Mouse (Mus musculus): ENCODE data around the gene Npnt. TPM values are rescaled to one million over a fixed set of nuclear protein-coding genes. Genes with fewer than 3 reads are reported as not detected.

Npnt gene
- total RNA-seq, 2 experiments from 2014 or later, result 6.8 to 7.7 TPM

- no peak for DNase-seq
These were observed 57.6 kb downstream of the Npnt start for GRCm38 (mm10) chr3:132892481-132892880.

DNA sequence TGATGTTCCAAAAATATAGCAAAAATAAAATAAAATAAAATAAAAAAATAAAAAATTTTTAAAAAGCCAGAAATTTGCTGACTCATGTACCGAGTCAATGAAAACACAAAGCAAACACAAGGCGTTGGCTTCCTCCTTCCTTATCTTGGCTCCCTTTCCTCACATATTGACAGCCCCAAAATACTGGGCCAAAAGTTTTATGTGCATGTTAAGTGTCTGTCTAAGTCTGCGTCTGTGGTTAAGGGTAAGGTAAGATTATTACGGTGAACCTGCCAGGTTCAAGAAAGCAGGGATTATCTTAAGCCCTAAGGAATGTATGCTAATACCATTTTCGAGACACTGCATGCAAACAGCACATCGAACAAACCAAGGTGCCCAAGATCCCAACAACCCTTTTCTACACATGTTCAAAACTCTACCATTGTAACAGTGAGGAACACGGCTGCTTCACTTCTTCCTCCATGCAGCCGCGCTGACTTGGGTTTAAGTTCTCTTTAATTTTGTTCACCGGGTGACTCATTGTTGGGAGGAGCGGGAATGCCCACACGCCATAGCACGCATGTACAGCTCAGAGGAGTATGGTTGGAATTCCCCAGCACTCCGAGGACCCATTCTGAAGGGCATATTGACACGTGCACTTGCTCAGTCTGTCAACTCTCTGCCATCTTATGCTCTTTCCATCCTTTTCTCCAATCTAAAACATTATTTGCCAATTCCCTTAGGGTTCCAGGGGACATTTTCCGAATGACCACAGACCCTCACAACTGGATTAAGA is 62.8 kb downstream of the Npnt start:
- DNase-seq, result no peak

GRCm38 (mm10) chr3:132886419-132887050 is 63.6 kb downstream of the Npnt start:
- DNase-seq, result no peak

DNA sequence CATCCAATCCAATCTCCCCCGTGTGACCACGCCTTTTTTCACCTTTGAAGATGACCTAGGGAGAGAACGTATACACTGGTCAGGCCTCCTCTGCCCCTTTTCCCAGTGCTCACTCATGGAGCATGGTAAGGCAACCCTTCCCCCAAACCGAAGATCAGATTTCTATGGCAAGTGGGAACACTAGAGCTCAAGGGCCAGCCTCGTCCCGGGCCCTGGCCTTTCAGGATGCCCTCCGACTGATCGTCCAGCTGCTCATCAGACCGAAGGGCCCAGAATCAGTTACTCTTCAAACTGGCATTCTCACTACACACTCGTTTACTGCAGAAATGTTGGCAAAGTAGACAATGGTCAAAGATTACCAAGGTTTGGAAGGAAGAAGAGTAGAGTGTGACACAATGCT is 65.6 kb downstream of the Npnt start:
- no peak for DNase-seq

GRCm38 (mm10) chr3:132883256-132883655 is 66.8 kb downstream of the Npnt start:
- no peak for DNase-seq

GRCm38 (mm10) chr3:132880826-132881225 is 69.3 kb downstream of the Npnt start:
- DNase-seq, result no peak

DNA sequence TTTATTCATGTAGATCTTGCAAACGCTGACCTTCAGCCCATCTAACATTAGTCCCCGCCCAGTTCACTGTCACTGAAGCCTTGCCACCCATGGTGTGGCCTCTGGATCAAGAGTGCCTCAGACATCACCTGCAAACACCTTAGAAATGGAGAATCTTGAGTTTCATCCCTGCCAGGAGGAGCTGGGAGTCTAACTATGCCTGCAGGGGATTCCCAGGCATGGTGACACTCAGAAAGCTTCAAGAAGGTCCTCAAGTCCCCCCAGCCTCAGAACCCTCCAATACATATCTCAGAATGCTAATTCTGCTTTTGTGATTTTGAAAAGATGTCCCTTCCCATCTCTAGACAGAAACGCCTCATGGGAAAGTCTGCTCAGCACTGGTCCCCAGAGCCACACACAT is 69.7 kb downstream of the Npnt start:
- DNase-seq, result no peak

DNA sequence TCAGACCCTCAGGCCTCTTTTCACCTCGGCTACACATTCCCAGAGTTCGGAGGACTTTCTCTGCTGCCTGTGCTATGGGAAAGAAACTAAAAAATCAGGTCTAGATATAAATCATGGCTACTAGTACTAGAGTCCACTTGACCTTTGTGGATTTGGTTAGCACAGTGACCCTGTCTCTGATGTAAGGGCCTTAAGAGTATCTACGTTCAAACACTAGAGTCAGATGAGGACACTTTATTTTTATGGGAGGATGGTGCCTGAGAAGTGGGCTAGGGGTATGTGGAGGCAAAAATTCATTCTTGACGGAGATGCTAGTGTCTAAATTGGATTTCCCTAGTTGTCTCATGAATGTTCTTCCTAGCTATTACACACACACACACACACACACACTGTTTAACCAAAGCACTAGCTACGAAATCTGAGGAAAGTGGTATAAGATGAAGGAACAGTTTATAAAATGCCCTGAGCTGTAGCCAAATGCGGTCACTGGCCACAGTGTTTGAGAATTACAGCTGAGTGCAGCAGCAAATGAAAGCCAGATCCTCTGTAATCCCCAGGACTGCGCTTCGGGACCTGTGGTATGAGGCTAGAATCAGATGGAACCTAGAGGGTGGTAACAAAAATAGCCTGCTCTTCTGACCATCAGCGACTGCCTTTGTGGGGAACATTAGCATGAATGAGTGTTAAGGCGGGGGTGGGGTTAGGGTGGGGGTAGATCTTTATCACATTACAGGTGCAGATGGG is 73.0 kb downstream of the Npnt start:
- DNase-seq, result no peak

DNA sequence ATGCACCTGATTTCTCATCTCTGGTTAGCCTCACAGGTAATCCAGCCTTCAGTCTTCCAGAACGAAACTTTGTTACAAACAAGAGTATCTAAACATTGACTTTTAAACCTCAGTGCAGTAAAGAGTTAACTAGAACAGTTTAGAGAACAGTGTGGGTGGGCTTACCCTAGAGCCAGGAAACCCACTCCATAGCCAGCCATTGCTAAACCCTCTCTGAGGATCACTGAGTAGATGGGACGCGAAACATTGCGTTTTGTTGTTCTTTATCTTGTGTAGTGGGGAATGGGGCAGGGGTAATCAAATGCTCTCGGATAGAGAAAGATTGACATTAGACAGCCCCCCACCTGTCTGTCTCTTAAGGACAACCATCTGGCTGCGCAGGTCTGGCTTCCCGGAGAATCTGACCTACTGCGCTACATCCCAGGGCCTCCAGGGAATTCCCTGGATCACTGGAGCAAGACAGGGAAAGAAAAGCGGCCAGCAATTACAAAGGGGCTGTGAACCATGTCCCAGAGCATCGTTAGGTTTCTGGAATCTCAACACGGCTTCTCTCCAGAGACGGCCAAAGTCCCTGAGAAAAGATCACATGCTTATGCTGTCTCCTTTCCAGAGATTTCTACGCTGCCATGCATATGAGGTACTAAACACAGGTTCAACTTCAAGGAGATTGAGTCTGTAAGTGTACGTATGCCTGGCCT is 73.9 kb downstream of the Npnt start:
- no peak for DNase-seq

- no peak for DNase-seq
These were observed 76.8 kb downstream of the Npnt start for GRCm38 (mm10) chr3:132873251-132873650.

- DNase-seq, result peak; percentile 11
These were observed 78.7 kb downstream of the Npnt start for GRCm38 (mm10) chr3:132871318-132871904.

DNA sequence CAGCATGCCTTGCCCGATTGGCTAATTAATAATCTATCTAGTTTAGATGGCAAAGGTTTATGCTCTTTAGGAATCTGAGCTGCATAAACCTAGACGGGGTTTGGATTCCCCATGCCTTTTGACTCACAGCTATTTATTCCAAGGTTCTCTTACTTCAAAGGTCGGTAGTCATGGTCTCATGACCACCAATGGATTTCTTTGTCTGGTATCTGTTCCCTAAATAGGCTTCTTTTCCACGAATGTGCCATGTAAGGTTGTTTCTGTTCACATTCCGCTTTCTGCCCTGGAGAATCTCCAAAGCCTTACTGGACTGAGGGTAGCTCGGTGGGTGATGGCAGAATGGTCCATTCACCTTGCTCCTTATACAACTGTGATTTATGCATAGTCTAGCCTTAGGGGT is 80.0 kb downstream of the Npnt start:
- no peak for DNase-seq

GRCm38 (mm10) chr3:132868838-132869237 is 81.3 kb downstream of the Npnt start:
- no peak for DNase-seq

GRCm38 (mm10) chr3:132866984-132867383 is 83.1 kb downstream of the Npnt start:
- no peak for DNase-seq

GRCm38 (mm10) chr3:132865596-132865995 is 84.5 kb downstream of the Npnt start:
- no peak for DNase-seq

DNA sequence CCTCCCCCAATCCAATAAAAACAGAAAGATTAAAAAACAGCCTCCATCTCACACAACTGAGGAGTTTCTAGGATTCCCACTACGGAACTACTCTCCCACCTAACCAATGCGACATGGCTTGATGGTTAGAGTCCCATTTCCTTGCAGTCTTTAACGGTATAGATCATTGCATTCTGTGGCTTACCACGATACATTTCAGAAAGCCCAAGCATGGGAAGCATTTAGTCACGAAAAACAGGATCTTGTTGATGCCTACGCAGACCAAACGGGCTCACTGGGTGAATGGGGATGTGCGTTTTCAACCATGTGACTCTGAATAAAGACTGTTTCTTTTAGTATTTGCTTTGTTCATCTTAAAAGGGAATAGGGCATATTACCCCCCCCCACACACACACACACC is 85.1 kb downstream of the Npnt start:
- no peak for DNase-seq

- DNase-seq, result no peak
These were observed 85.7 kb downstream of the Npnt start for GRCm38 (mm10) chr3:132864329-132864919.

DNA sequence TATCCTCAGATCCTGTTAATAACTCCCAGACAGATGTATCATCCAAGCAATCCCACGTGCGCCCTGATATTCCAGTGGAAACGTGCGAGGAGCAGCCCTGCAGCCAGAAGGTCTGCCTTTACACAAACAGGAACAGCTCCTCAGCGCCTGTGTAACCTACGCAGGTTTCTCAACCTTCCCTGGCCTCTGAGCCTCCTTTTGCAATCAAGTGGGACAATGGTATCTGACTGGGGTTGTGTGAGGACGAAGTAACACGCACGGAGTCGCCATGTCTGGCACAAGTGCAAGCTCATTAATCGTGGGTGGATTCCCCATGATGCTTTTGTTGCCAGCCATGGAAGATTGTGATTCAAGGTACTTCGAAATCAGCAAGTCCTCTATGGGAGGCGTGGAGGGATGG is 86.2 kb downstream of the Npnt start:
- DNase-seq, result no peak

DNA sequence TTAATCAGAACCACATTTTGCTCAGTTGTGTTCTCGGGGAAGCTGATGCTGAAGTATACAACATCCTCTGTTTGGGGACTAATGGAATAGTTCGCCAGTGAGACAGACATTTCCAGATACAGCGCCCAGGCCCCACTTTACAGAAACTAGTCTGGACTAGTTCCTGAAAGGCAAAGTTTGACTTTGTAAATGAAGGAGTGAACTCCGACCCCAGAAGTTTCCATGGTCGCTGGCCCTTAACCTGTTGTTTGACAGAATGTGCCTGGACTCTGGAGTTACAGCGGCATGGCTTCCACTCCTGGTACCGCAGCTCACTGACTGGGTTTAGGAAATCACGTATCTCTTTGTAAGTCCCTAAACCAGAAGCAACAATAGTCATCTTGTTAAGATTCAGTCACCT is 89.3 kb downstream of the Npnt start:
- DNase-seq, result no peak

DNA sequence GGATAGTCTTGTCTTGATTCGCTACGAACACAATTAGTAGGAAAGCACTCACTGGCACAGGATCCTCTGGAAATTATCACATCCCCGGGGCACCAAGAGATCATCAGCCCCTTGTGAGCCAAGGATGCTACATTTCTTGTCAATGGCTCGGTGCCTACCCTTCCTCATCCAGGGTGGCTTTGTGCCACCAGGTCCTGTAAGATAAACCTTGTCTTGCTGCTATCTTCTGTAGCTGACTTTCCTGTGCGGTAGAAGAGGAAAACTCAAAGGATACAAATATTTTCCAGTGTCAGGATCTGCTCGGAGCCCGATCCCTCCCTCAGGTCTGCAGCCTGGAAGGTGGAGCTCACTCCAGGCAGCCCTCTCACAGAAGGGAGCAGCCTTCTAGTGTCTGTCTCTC is 90.5 kb downstream of the Npnt start:
- DNase-seq, result no peak

DNA sequence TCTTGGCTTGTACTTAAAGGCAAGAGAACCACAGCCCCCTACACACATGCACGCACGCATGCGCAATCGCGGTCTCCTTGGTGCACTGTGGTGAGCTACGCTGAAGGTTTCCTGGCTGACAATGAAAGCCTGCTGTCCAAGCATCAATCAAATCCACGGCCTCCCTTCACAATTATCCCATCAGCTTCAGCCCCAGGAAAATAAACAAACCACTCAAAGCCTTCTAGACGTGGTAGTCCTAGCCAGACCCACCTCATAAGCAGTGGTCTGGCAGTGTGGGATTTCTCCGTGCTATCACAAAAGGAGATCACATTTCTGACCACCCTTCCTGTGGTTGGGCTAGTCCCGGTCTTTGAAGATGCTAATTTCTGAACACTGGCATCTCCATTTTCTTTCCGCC is 91.2 kb downstream of the Npnt start:
- DNase-seq, result no peak

DNA sequence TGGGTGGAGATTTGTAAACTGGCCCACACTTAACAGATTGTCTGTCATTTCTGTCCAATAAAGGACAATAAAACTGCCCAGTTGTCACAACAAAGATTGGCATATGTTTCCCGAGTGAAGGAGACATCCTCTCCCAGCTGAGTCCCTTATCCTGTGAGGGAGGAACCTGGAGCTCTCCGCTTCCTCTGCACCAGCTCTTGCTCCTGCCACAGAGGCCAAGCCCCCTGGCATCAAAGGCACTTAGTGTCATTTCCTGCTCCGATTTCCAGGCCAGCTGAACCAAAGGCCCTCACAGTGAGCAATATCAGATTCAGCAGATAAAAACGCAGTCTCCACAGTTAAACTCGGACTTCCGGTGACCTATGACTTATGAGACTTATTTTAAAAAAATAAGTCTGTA is 93.4 kb downstream of the Npnt start:
- DNase-seq, result no peak

Measured in gastrocnemius, postnatal 25 days (tissue).